Mouse (Mus musculus) midbrain, embryonic 10.5 days (tissue): ENCODE data around the gene Dcun1d2. TPM values are rescaled to one million over a fixed set of nuclear protein-coding genes. Genes with fewer than 3 reads are reported as not detected.
A peak's percentile ranks its signal among the peaks of the same experiment; 100 is the strongest.

Source experiments
- DNase-seq: peaks from one replicate; pipeline ENCODE4 v3.0.0-alpha.2; 2017; ENCODE audit warnings: low spot score
- H3K27ac ChIP-seq: fragments of 300-500 bp; sonication (generic); replicated peaks from 2 replicates; pipeline ENCODE4 v1.5.1; 2016; ENCODE audit warnings: mild to moderate bottlenecking
- H3K27me3 ChIP-seq: fragments of 300-500 bp; sonication (generic); 2 replicates; pipeline ENCODE4 v1.6.1; 2016; ENCODE audit warnings: low read depth, mild to moderate bottlenecking; ENCODE audit not compliant: poor library complexity, severe bottlenecking
- H3K36me3 ChIP-seq: fragments of 300-500 bp; sonication (generic); 2 replicates; pipeline ENCODE4 v1.6.1; 2016; ENCODE audit warnings: mild to moderate bottlenecking, moderate library complexity
- H3K4me1 ChIP-seq: fragments of 300-500 bp; sonication (generic); 2 replicates; pipeline ENCODE4 v1.6.1; 2016
- H3K4me3 ChIP-seq: fragments of 300-500 bp; sonication (generic); 2 replicates; pipeline ENCODE4 v1.5.1; 2016; ENCODE audit warnings: mild to moderate bottlenecking, moderate library complexity
- H3K9me3 ChIP-seq: fragments of 300-500 bp; sonication (generic); replicated peaks from 2 replicates; pipeline ENCODE4 v1.6.1; 2016; ENCODE audit warnings: mild to moderate bottlenecking
- WGBS: fragments of 180-500 bp; shearing (Covaris S2); methylation state at CpG from one replicate; pipeline ENCODE4 v1.1.7; 2016; 5-methylcytosine and 5-hydroxymethylcytosine counted together
- polyA plus RNA-seq: library from polyadenylated mRNA; unstranded; fragments of >200 nt; fragmentation: Nextera tagmentation; extraction: Ambion mirVana; gene quantifications from 2 replicates; pipeline ENCODE4 v1.2.1, GENCODE M21; 2016

Dcun1d2 gene
- polyA plus RNA-seq, 1 experiment from 2014 or later = 28.6 TPM

DNA sequence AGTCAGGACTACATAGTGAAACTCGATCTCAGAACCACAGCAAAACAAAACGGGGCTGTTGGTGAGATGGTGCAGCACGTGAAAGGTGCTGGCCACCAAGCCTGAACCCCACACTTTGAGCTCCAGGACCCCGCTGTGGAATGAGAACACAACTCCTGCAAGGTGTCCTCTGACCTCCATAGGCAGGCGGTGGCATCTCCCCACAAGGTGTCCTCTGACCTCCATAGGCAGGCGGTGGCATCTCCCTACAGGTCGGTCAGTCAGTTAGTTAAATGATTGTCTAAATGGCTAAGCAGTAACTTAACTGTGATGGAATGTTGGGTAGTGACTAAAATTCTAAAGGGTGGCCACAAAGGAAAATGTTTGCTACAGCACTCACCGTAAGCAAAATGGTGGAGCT is 11.6 kb upstream of the Dcun1d2 start:
- H3K36me3 ChIP-seq = peaks cover 94% of the 10 kb centered on the region
- WGBS = 97% methylated on average over 8 of the region's 8 CpGs
- peaks cover 10% of the 10 kb centered on the region for H3K9me3 ChIP-seq
- H3K27ac ChIP-seq = no peak overlapping the region
- H3K4me3 ChIP-seq = no peak overlapping the region
- no peaks in the 10 kb centered on the region for H3K4me1 ChIP-seq
- H3K27me3 ChIP-seq = no peaks in the 10 kb centered on the region
- no peak for DNase-seq

- H3K27me3 ChIP-seq = no peaks in the 10 kb centered on the region
- peaks cover 11% of the 10 kb centered on the region for H3K4me1 ChIP-seq
- WGBS = 94% methylated on average over 9 of the region's 9 CpGs
- no peaks in the 10 kb centered on the region for H3K9me3 ChIP-seq
- no peak for DNase-seq
- H3K27ac ChIP-seq = no peak overlapping the region
- no peak overlapping the region for H3K4me3 ChIP-seq
- peaks cover 70% of the 10 kb centered on the region for H3K36me3 ChIP-seq
Measured at GRCm38 (mm10) chr8:13293677-13294470, 5.9 kb upstream of the Dcun1d2 start.

- WGBS = 28% methylated on average over 9 of the region's 9 CpGs
- no peaks in the 10 kb centered on the region for H3K27me3 ChIP-seq
- H3K4me1 ChIP-seq = peaks cover 16% of the 10 kb centered on the region
- DNase-seq = peak; percentile 77
- H3K4me3 ChIP-seq = no peak overlapping the region
- H3K27ac ChIP-seq = no peak overlapping the region
- H3K9me3 ChIP-seq = no peaks in the 10 kb centered on the region
- H3K36me3 ChIP-seq = peaks cover 57% of the 10 kb centered on the region
Measured at GRCm38 (mm10) chr8:13292364-13292763, 4.4 kb upstream of the Dcun1d2 start.

DNA sequence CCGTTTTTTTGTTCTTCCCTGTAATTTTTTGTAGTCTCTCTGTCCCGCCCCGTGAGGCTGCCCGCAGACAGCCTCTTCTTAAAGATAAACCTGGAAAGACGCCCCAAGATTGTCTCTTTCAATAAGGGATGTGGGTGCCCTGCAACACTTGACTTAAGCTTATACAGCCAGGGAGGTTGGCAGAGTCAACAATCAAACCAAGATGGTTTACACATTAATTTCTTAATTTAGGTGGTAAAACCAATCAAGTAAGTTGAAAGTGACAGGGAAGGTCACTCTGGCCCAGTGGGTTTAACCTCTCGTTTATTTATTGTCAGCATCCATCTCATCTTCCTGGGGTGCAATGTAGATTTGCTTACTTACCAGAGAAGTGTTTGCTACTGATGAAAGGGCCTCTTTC is 715 bp upstream of the Dcun1d2 start:
- peaks cover 20% of the 10 kb centered on the region for H3K36me3 ChIP-seq
- H3K4me3 ChIP-seq = peak overlapping the region; percentile 81
- 6% methylated on average over 6 of the region's 6 CpGs for WGBS
- DNase-seq = no peak
- peaks cover 27% of the 10 kb centered on the region for H3K4me1 ChIP-seq
- no peaks in the 10 kb centered on the region for H3K9me3 ChIP-seq
- H3K27ac ChIP-seq = peak overlapping the region; percentile 96
- no peaks in the 10 kb centered on the region; the same call in 1 of the 2 replicates for H3K27me3 ChIP-seq

DNA sequence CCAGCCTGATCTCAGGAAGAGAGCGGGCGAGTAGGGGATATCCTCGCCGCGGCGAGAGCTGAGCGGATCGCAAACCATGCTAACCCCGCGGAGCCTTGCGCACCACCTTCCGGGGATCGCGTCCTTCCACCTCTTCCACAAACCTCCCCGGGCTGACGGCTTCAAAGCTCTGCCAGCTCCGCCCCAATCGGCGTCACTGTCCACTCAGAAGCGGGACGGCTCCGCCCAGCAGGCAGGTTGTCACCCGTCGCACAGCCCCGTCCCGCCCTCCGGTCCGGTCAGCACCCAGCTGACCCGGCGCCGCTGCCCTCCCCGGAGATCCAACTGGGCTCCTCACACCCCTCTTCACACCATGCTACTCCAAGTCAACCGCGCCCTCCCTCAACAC is 633 bp downstream of the Dcun1d2 start:
- H3K9me3 ChIP-seq = no peaks in the 10 kb centered on the region
- no peaks in the 10 kb centered on the region; the same call in 1 of the 2 replicates for H3K27me3 ChIP-seq
- H3K4me3 ChIP-seq = peak overlapping the region; percentile 81
- peaks cover 8% of the 10 kb centered on the region for H3K36me3 ChIP-seq
- WGBS = under 1% methylated on average over 34 of the region's 34 CpGs
- DNase-seq = peak; percentile 85
- peaks cover 27% of the 10 kb centered on the region for H3K4me1 ChIP-seq
- H3K27ac ChIP-seq = peak overlapping the region; percentile 96

DNA sequence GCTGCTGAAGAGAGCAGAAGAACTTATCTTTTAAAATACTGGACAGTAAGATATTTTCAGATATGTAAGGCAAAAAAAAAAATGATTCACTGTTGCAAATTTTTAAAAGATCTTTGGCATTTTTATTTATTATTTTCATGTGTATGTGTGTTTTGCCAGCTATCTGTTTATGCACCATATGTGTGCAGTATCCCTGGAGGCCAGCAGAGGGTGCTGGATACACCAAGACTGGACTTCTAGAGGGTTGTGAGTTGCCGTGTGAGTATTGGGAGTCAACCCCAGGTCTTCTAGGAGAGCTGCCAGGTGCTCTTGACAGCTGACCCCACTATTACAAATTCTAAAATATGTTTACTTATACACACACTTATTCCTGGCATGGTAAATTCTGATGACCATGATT is 4.7 kb downstream of the Dcun1d2 start:
- DNase-seq = no peak
- H3K27ac ChIP-seq = no peak overlapping the region
- H3K4me3 ChIP-seq = no peak overlapping the region
- WGBS = 92% methylated on average over 1 of the region's 1 CpGs
- H3K9me3 ChIP-seq = no peaks in the 10 kb centered on the region
- peaks cover 11% of the 10 kb centered on the region for H3K4me1 ChIP-seq
- no peaks in the 10 kb centered on the region; the same call in 1 of the 2 replicates for H3K27me3 ChIP-seq
- 0 out of 2 replicates have a peak, but pooled peaks cover under 1% of the 10 kb centered on the region for H3K36me3 ChIP-seq

- peaks cover 33% of the 10 kb centered on the region for H3K36me3 ChIP-seq
- H3K27ac ChIP-seq = no peak overlapping the region
- no peak overlapping the region for H3K4me3 ChIP-seq
- DNase-seq = no peak
- WGBS = 88% methylated on average over 5 of the region's 5 CpGs
- H3K4me1 ChIP-seq = no peaks in the 10 kb centered on the region
- no peaks in the 10 kb centered on the region for H3K9me3 ChIP-seq
- H3K27me3 ChIP-seq = no peaks in the 10 kb centered on the region
Measured at GRCm38 (mm10) chr8:13276941-13277447, 10.9 kb downstream of the Dcun1d2 start.

GRCm38 (mm10) chr8:13272834-13273233 is 15.1 kb downstream of the Dcun1d2 start:
- Histone ChIP-seq H3K27ac (no peak overlapping the region), H3K4me1 (no peaks in the 10 kb centered on the region), H3K4me3 (no peak overlapping the region), H3K9me3 (no peaks in the 10 kb centered on the region), H3K36me3 (peaks cover 65% of the 10 kb centered on the region), H3K27me3 (no peaks in the 10 kb centered on the region)
- no peak for DNase-seq
- 89% methylated on average over 5 of the region's 5 CpGs for WGBS

- H3K9me3 ChIP-seq = no peaks in the 10 kb centered on the region
- H3K36me3 ChIP-seq = peaks cover 45% of the 10 kb centered on the region
- H3K4me3 ChIP-seq = no peak overlapping the region
- no peaks in the 10 kb centered on the region for H3K4me1 ChIP-seq
- no peak for DNase-seq
- no peak overlapping the region for H3K27ac ChIP-seq
- no peaks in the 10 kb centered on the region for H3K27me3 ChIP-seq
- WGBS = 89% methylated on average over 2 of the region's 2 CpGs
Measured at GRCm38 (mm10) chr8:13267566-13267965, 20.4 kb downstream of the Dcun1d2 start.

GRCm38 (mm10) chr8:13263376-13263775 is 24.6 kb downstream of the Dcun1d2 start:
- DNase-seq = no peak
- Histone ChIP-seq H3K27me3 (no peaks in the 10 kb centered on the region), H3K9me3 (no peaks in the 10 kb centered on the region), H3K36me3 (peaks cover 29% of the 10 kb centered on the region), H3K4me1 (no peaks in the 10 kb centered on the region), H3K27ac (no peak overlapping the region), H3K4me3 (no peak overlapping the region)
- 74% methylated on average over 3 of the region's 3 CpGs for WGBS

DNA sequence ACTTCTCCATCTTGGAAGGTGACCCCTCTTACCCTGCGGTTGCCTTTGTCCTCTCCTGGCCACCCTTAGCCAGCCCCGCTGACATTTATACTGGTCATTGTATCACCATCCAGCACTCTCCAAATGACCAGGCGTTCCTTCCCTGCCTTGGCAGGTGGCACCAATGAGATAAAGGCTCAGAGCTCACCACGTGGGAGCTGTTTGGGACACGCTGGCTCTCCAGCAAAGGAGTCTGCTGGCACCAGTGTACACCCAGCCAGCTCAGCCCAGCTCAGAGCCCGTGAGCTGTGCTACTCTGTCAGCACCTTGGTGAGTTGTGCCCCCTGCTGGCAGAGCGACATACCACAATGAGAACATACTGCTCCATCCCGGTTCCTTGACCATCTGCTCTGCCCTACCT is 33.9 kb downstream of the Dcun1d2 start, which contains the start of gene Adprhl1:
TSS of gene Adprhl1 (minus strand) at position 144 of the 400 bp plus-strand sequence.
- Histone ChIP-seq H3K27me3 (no peaks in the 10 kb centered on the region), H3K36me3 (peaks cover 31% of the 10 kb centered on the region), H3K9me3 (no peaks in the 10 kb centered on the region), H3K4me1 (peaks cover 6% of the 10 kb centered on the region), H3K27ac (no peak within 1 kb of the TSS), H3K4me3 (no peak within 1 kb of the TSS)
- WGBS = 40% methylated on average over 8 of the region's 8 CpGs
- peak; percentile 59 for DNase-seq

- no peak overlapping the region for H3K4me3 ChIP-seq
- H3K27ac ChIP-seq = no peak overlapping the region
- 78% methylated on average over 5 of the region's 5 CpGs for WGBS
- H3K9me3 ChIP-seq = no peaks in the 10 kb centered on the region
- no peak for DNase-seq
- H3K4me1 ChIP-seq = peaks cover 6% of the 10 kb centered on the region
- H3K27me3 ChIP-seq = no peaks in the 10 kb centered on the region
- peaks cover 28% of the 10 kb centered on the region for H3K36me3 ChIP-seq
Measured at GRCm38 (mm10) chr8:13253413-13253812, 34.5 kb downstream of the Dcun1d2 start.

DNA sequence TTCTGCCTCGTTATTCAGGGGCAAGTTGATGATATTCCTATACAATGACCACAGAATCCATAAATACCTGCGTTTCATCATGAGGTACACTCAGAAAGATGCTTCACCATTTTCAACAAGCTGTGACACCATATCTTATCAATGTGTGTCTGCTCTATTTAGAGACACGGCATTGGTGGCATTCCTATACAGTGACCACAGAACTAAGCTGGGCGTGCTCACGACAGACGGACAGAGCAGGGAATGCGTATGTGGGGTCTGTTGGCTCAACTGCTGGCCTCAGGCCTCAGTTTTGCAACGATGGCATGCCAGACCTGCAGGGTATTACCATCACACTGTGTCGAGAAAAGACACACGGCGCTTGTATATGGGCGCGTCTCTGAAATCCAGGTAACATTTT is 35.1 kb downstream of the Dcun1d2 start:
- 91% methylated on average over 13 of the region's 13 CpGs for WGBS
- peaks cover 6% of the 10 kb centered on the region for H3K4me1 ChIP-seq
- H3K27me3 ChIP-seq = no peaks in the 10 kb centered on the region
- H3K36me3 ChIP-seq = peaks cover 23% of the 10 kb centered on the region
- H3K9me3 ChIP-seq = no peaks in the 10 kb centered on the region
- no peak overlapping the region for H3K4me3 ChIP-seq
- no peak overlapping the region for H3K27ac ChIP-seq
- DNase-seq = no peak
